Mouse (Mus musculus): ENCODE data around the gene Gm10197. TPM values are rescaled to one million over a fixed set of nuclear protein-coding genes. Genes with fewer than 3 reads are reported as not detected.
A peak's percentile ranks its signal among the peaks of the same experiment; 100 is the strongest.

Gm10197 gene
- polyA plus RNA-seq, 1 experiment from 2014 or later = not detected

GRCm38 (mm10) chr19:53391787-53392186 lies 20.2 kb upstream of the Gm10197 start:
- H3K4me1 ChIP-seq = peaks cover 10% of the 10 kb centered on the region
- H3K9ac ChIP-seq = peak overlapping the region; percentile 71
- no peak overlapping the region for H3K27ac ChIP-seq
- H3K36me3 ChIP-seq = peaks cover 18% of the 10 kb centered on the region; the same call in 1 of the 2 replicates
- no peak for ATAC-seq (ENCODE audit: insufficient number of reproducible peaks, insufficient read depth, low FRiP score, low TSS enrichment)
- WGBS = 88% methylated on average over 5 of the region's 5 CpGs
- peak overlapping the region; percentile 73 for H3K4me2 ChIP-seq (replicated peaks)
- peak overlapping the region; percentile 99 for H3K4me3 ChIP-seq
- H3K27me3 ChIP-seq = no peaks in the 10 kb centered on the region
- H3K9me3 ChIP-seq = no peaks in the 10 kb centered on the region

GRCm38 (mm10) chr19:53391386-53391785 lies 19.8 kb upstream of the Gm10197 start:
- WGBS = 52% methylated on average over 8 of the region's 8 CpGs
- Histone ChIP-seq H3K9me3 (no peaks in the 10 kb centered on the region), H3K36me3 (peaks cover 19% of the 10 kb centered on the region; the same call in 1 of the 2 replicates), H3K27me3 (no peaks in the 10 kb centered on the region), H3K27ac (no peak overlapping the region), H3K4me3 (peak overlapping the region; percentile 99), H3K9ac (peak overlapping the region; percentile 71), H3K4me2 (replicated peaks) (peak overlapping the region; percentile 73), H3K4me1 (peaks cover 10% of the 10 kb centered on the region)
- no peak for ATAC-seq (ENCODE audit: insufficient number of reproducible peaks, insufficient read depth, low FRiP score, low TSS enrichment)

GRCm38 (mm10) chr19:53390495-53391007 lies 19.0 kb upstream of the Gm10197 start, which contains the start of gene Smndc1:
Smndc1 (minus strand) TSS chr19:53390578.
- Histone ChIP-seq H3K36me3 (peaks cover 27% of the 10 kb centered on the region; the same call in 1 of the 2 replicates), H3K27ac (peak within 1 kb of the TSS; percentile 99), H3K4me1 (peaks cover 10% of the 10 kb centered on the region), H3K9ac (peak within 1 kb of the TSS; percentile 97), H3K4me3 (peak within 1 kb of the TSS; percentile 99), H3K27me3 (no peaks in the 10 kb centered on the region), H3K4me2 (replicated peaks) (peak within 1 kb of the TSS; percentile 73), H3K9me3 (no peaks in the 10 kb centered on the region)
- under 1% methylated on average over 48 of the region's 48 CpGs for WGBS
- peak; percentile 97 for ATAC-seq (ENCODE audit: insufficient number of reproducible peaks, insufficient read depth, low FRiP score, low TSS enrichment)

GRCm38 (mm10) chr19:53389851-53390431 lies 18.4 kb upstream of the Gm10197 start:
- Histone ChIP-seq H3K36me3 (peaks cover 27% of the 10 kb centered on the region; the same call in 1 of the 2 replicates), H3K9ac (peak overlapping the region; percentile 97), H3K4me2 (replicated peaks) (peak overlapping the region; percentile 54), H3K4me3 (peak overlapping the region; percentile 99), H3K27me3 (no peaks in the 10 kb centered on the region), H3K27ac (peak overlapping the region; percentile 99), H3K9me3 (no peaks in the 10 kb centered on the region), H3K4me1 (peaks cover 10% of the 10 kb centered on the region)
- peak; percentile 89 for ATAC-seq (ENCODE audit: insufficient number of reproducible peaks, insufficient read depth, low FRiP score, low TSS enrichment)
- under 1% methylated on average over 55 of the region's 59 CpGs for WGBS

GRCm38 (mm10) chr19:53389417-53389816 lies 17.9 kb upstream of the Gm10197 start:
- WGBS = 14% methylated on average over 6 of the region's 6 CpGs
- Histone ChIP-seq H3K27me3 (no peaks in the 10 kb centered on the region), H3K36me3 (peaks cover 28% of the 10 kb centered on the region), H3K4me2 (replicated peaks) (peak overlapping the region; percentile 54), H3K4me1 (peaks cover 10% of the 10 kb centered on the region), H3K4me3 (peak overlapping the region; percentile 99), H3K27ac (peak overlapping the region; percentile 99), H3K9me3 (no peaks in the 10 kb centered on the region), H3K9ac (peak overlapping the region; percentile 97)
- no peak for ATAC-seq (ENCODE audit: insufficient number of reproducible peaks, insufficient read depth, low FRiP score, low TSS enrichment)

- Histone ChIP-seq H3K27me3 (no peaks in the 10 kb centered on the region), H3K4me3 (no peak overlapping the region), H3K9me3 (no peaks in the 10 kb centered on the region), H3K9ac (no peak overlapping the region), H3K27ac (no peak overlapping the region), H3K36me3 (peaks cover 62% of the 10 kb centered on the region), H3K4me2 (replicated peaks) (no peak overlapping the region), H3K4me1 (no peaks in the 10 kb centered on the region)
- ATAC-seq (ENCODE audit: insufficient number of reproducible peaks, insufficient read depth, low FRiP score, low TSS enrichment) = no peak
- 94% methylated on average over 15 of the region's 15 CpGs for WGBS
Measured at GRCm38 (mm10) chr19:53383336-53383735, 11.8 kb upstream of the Gm10197 start.

GRCm38 (mm10) chr19:53378421-53378820 lies 6.9 kb upstream of the Gm10197 start:
- Histone ChIP-seq H3K4me2 (replicated peaks) (no peak overlapping the region), H3K4me3 (no peak overlapping the region), H3K27me3 (no peaks in the 10 kb centered on the region), H3K36me3 (peaks cover 48% of the 10 kb centered on the region), H3K9ac (no peak overlapping the region), H3K27ac (no peak overlapping the region), H3K9me3 (no peaks in the 10 kb centered on the region), H3K4me1 (no peaks in the 10 kb centered on the region)
- ATAC-seq (ENCODE audit: insufficient number of reproducible peaks, insufficient read depth, low FRiP score, low TSS enrichment) = no peak
- WGBS = 90% methylated on average over 10 of the region's 10 CpGs

GRCm38 (mm10) chr19:53377652-53378051 lies 6.1 kb upstream of the Gm10197 start:
- Histone ChIP-seq H3K27me3 (no peaks in the 10 kb centered on the region), H3K36me3 (peaks cover 44% of the 10 kb centered on the region), H3K4me1 (no peaks in the 10 kb centered on the region), H3K9me3 (no peaks in the 10 kb centered on the region), H3K27ac (no peak overlapping the region), H3K4me2 (replicated peaks) (no peak overlapping the region), H3K9ac (no peak overlapping the region), H3K4me3 (no peak overlapping the region)
- no peak for ATAC-seq (ENCODE audit: insufficient number of reproducible peaks, insufficient read depth, low FRiP score, low TSS enrichment)
- WGBS = 89% methylated on average over 8 of the region's 8 CpGs

- Histone ChIP-seq H3K9ac (no peak overlapping the region), H3K9me3 (no peaks in the 10 kb centered on the region), H3K4me3 (no peak overlapping the region), H3K4me2 (replicated peaks) (no peak overlapping the region), H3K27ac (no peak overlapping the region), H3K36me3 (peaks cover 45% of the 10 kb centered on the region), H3K27me3 (no peaks in the 10 kb centered on the region), H3K4me1 (no peaks in the 10 kb centered on the region)
- no peak for ATAC-seq (ENCODE audit: insufficient number of reproducible peaks, insufficient read depth, low FRiP score, low TSS enrichment)
- 91% methylated on average over 9 of the region's 9 CpGs for WGBS
Measured at GRCm38 (mm10) chr19:53375816-53376215, 4.2 kb upstream of the Gm10197 start.

GRCm38 (mm10) chr19:53375299-53375698 lies 3.7 kb upstream of the Gm10197 start:
- peaks cover 42% of the 10 kb centered on the region for H3K36me3 ChIP-seq
- no peak for ATAC-seq (ENCODE audit: insufficient number of reproducible peaks, insufficient read depth, low FRiP score, low TSS enrichment)
- no peak overlapping the region for H3K9ac ChIP-seq
- no peaks in the 10 kb centered on the region for H3K4me1 ChIP-seq
- no peak overlapping the region for H3K4me3 ChIP-seq
- H3K4me2 ChIP-seq (replicated peaks) = no peak overlapping the region
- H3K27ac ChIP-seq = no peak overlapping the region
- WGBS = 91% methylated on average over 6 of the region's 6 CpGs
- no peaks in the 10 kb centered on the region for H3K9me3 ChIP-seq
- H3K27me3 ChIP-seq = no peaks in the 10 kb centered on the region

GRCm38 (mm10) chr19:53373570-53373969 lies 2.0 kb upstream of the Gm10197 start:
- ATAC-seq (ENCODE audit: insufficient number of reproducible peaks, insufficient read depth, low FRiP score, low TSS enrichment) = no peak

GRCm38 (mm10) chr19:53370233-53370632 lies 1.3 kb downstream of the Gm10197 start:
- no peak overlapping the region for H3K27ac ChIP-seq
- H3K36me3 ChIP-seq = peaks cover 21% of the 10 kb centered on the region
- WGBS = 81% methylated on average over 15 of the region's 15 CpGs
- no peak overlapping the region for H3K4me3 ChIP-seq
- H3K4me2 ChIP-seq (replicated peaks) = no peak overlapping the region
- H3K27me3 ChIP-seq = no peaks in the 10 kb centered on the region
- no peaks in the 10 kb centered on the region for H3K9me3 ChIP-seq
- peaks cover 15% of the 10 kb centered on the region for H3K4me1 ChIP-seq
- H3K9ac ChIP-seq = no peak overlapping the region
- ATAC-seq (ENCODE audit: insufficient number of reproducible peaks, insufficient read depth, low FRiP score, low TSS enrichment) = no peak

More at GRCm38 (mm10) chr19:53373570-53373969, 2.0 kb upstream of the Gm10197 start:
- Histone ChIP-seq H3K27me3 (no peaks in the 10 kb centered on the region), H3K4me3 (no peak overlapping the region), H3K27ac (no peak overlapping the region), H3K4me1 (peaks cover 6% of the 10 kb centered on the region), H3K4me2 (replicated peaks) (no peak overlapping the region), H3K36me3 (peaks cover 33% of the 10 kb centered on the region), H3K9me3 (no peaks in the 10 kb centered on the region), H3K9ac (no peak overlapping the region)
- 82% methylated on average over 2 of the region's 2 CpGs for WGBS
